ENCODE assay signal across 13 mouse cellular contexts in genomic region chr12:73446148-73446547, GRCm38 (mm10).
"Had no signal": no experiment of that assay in that cellular context is flagged by ENCODE, and none has a peak within 500 bp of the region (broad histone marks: within the 10 kb centered on the region; RNA-seq: fewer than 3 reads in every experiment).

No protein-coding gene starts in this region.

- H3K4me2 ChIP-seq: intestine, embryonic 15.5 days had no signal

- H3K4me3 ChIP-seq: intestine, embryonic 15.5 days; left cerebral cortex, adult 2 months; midbrain, embryonic 10.5 days; myocyte; neural tube, embryonic 15.5 days had no signal

- H3K27me3 ChIP-seq: neural tube, embryonic 15.5 days had no signal

- H3K9me3 ChIP-seq: intestine, embryonic 15.5 days; midbrain, embryonic 10.5 days; neural tube, embryonic 15.5 days had no signal

- H3K36me3 ChIP-seq: intestine, embryonic 15.5 days; midbrain, embryonic 10.5 days; neural tube, embryonic 15.5 days had no signal

- DNase-seq: kidney, adult 18-20 months; liver; lung, adult 18-20 months; midbrain, embryonic 14.5 days; thymus, postnatal 4 days had no signal

- H3K9ac ChIP-seq: intestine, embryonic 15.5 days; liver, embryonic 14.5 days; neural tube, embryonic 15.5 days had no signal

- ATAC-seq: intestine, embryonic 15.5 days; lung, postnatal 0 days had no signal

- H3K27ac ChIP-seq: intestine, embryonic 15.5 days; left cerebral cortex, adult 2 months; liver, embryonic 14.5 days; midbrain, embryonic 10.5 days; neural tube, embryonic 15.5 days; stomach, postnatal 0 days had no signal
